In the genomic region with DNA sequence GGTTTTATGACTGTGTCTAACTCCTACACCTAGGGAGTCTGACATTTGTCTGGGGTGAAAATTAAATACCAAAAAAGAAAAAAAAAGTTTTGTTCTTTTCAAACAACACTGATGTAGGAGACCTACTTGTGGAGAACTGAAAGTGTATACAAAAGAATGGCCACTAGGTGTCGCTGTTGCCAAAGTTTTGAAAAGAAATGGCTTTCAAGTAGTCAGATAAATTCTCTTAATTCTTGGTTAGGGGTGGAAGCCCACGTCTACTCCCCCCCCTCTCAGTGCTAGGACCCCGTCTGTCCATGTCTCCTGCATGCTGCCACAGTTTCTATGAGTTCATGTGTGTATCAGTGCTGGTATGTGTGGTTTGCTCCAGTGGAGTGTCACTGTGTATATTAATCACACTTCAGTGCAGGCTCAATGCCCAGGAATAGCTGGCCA, we compare ENCODE assay signal across 8 mouse cellular contexts.
A peak's percentile ranks its signal among the peaks of the same experiment; 100 is the strongest.
DNase-seq lines count a peak whose midpoint lies in the region; ATAC-seq and TF ChIP-seq lines count a peak whose summit lies in the region.

No protein-coding gene starts in this region.

- TF ChIP-seq POLR2A in thymus, adult 2 months (IDR thresholded peaks at IDR 0.05; ENCODE audit: control insufficient read depth, extremely low read depth, insufficient read depth, low read length, poor library complexity): no peak

- peak; percentile 77 for ATAC-seq in forebrain, embryonic 13.5 days
- 0 out of 2 replicates have a peak, but pooled peaks have one; percentile 45 for ATAC-seq in intestine, embryonic 14.5 days (replicated peaks; ENCODE audit: low FRiP score, low TSS enrichment, low read depth)
- ATAC-seq in limb, embryonic 11.5 days (ENCODE audit: insufficient number of reproducible peaks, low FRiP score, low TSS enrichment, low read depth): peak; percentile 31; the same call in 1 of the 2 replicates

- no peak overlapping the region for H3K27ac ChIP-seq in thymus, adult 2 months (ENCODE audit: control insufficient read depth, insufficient read depth, low read length)
- H3K27ac ChIP-seq in forebrain, embryonic 13.5 days: no peak overlapping the region
- no peak overlapping the region for H3K27ac ChIP-seq in intestine, embryonic 14.5 days (ENCODE audit: low read depth)
- no peak overlapping the region for H3K27ac ChIP-seq in limb, embryonic 11.5 days (replicated peaks; ENCODE audit: low read depth, low read length)

- H3K9me3 ChIP-seq in forebrain, embryonic 13.5 days (replicated peaks): no peaks in the 10 kb centered on the region
- H3K9me3 ChIP-seq in intestine, embryonic 14.5 days (ENCODE audit: control insufficient read depth, low read length): no peaks in the 10 kb centered on the region
- H3K9me3 ChIP-seq in limb, embryonic 11.5 days (ENCODE audit: control insufficient read depth, low read length): no peaks in the 10 kb centered on the region

- no peaks in the 10 kb centered on the region for H3K36me3 ChIP-seq in thymus, adult 2 months (ENCODE audit: control insufficient read depth, insufficient read depth, low read length)
- no peaks in the 10 kb centered on the region for H3K36me3 ChIP-seq in forebrain, embryonic 13.5 days (ENCODE audit: poor library complexity, severe bottlenecking)
- no peaks in the 10 kb centered on the region for H3K36me3 ChIP-seq in intestine, embryonic 14.5 days (ENCODE audit: control insufficient read depth, insufficient read depth, low read length)
- no peaks in the 10 kb centered on the region for H3K36me3 ChIP-seq in limb, embryonic 11.5 days (ENCODE audit: control insufficient read depth, insufficient read depth, low read length)

- no peaks in the 10 kb centered on the region for H3K4me1 ChIP-seq in thymus, adult 2 months (replicated peaks; ENCODE audit: control insufficient read depth, insufficient read depth, low read length)
- no peaks in the 10 kb centered on the region for H3K4me1 ChIP-seq in forebrain, embryonic 13.5 days
- 0 out of 2 replicates have a peak, but pooled peaks cover 7% of the 10 kb centered on the region for H3K4me1 ChIP-seq in intestine, embryonic 14.5 days (replicated peaks; ENCODE audit: control insufficient read depth, insufficient read depth, low read length)
- H3K4me1 ChIP-seq in limb, embryonic 11.5 days (ENCODE audit: control insufficient read depth, insufficient read depth, low read length): no peaks in the 10 kb centered on the region

- H3K27me3 ChIP-seq in thymus, adult 2 months (ENCODE audit: control insufficient read depth, insufficient read depth, low read length): no peaks in the 10 kb centered on the region
- H3K27me3 ChIP-seq in forebrain, embryonic 13.5 days: no peaks in the 10 kb centered on the region
- no peaks in the 10 kb centered on the region for H3K27me3 ChIP-seq in intestine, embryonic 14.5 days (replicated peaks; ENCODE audit: control insufficient read depth, insufficient read depth, low read length)
- no peaks in the 10 kb centered on the region for H3K27me3 ChIP-seq in limb, embryonic 11.5 days (ENCODE audit: control insufficient read depth, insufficient read depth, low read length)

- DNase-seq in thymus, adult 2 months: peak; percentile 71
- no peak for DNase-seq in thymus, adult 18-20 months
- peak; percentile 58 for DNase-seq in brain, embryonic 18.5 days (ENCODE audit: low read depth, low spot score)
- peak; percentile 89 for DNase-seq in intestine, embryonic 14.5 days (ENCODE audit: low spot score)
- peak; percentile 91 for DNase-seq in limb, embryonic 11.5 days (ENCODE audit: low spot score)
- peak; percentile 75 for DNase-seq in neural tube, embryonic 10.5 days (ENCODE audit: extremely low spot score, low spot score)
- peak; percentile 68 for DNase-seq in yolk sac, embryonic 10.5 days (ENCODE audit: low spot score)

- H3K4me2 ChIP-seq in forebrain, embryonic 13.5 days: no peak overlapping the region
- 0 out of 2 replicates have a peak overlapping the region, but pooled peaks have one; percentile 2 for H3K4me2 ChIP-seq in intestine, embryonic 14.5 days (ENCODE audit: low read length)
- no peak overlapping the region for H3K4me2 ChIP-seq in limb, embryonic 11.5 days (ENCODE audit: low read depth, severe bottlenecking)

- WGBS in thymus, adult 2 months: 1% methylated on average over 3 of the region's 3 CpGs
- 1% methylated on average over 3 of the region's 3 CpGs for WGBS in forebrain, embryonic 13.5 days
- WGBS in intestine, embryonic 14.5 days: 1% methylated on average over 3 of the region's 3 CpGs
- WGBS in limb, embryonic 11.5 days: 0% methylated on average over 3 of the region's 3 CpGs

- H3K4me3 ChIP-seq in thymus, adult 2 months (ENCODE audit: control insufficient read depth, insufficient read depth, low read length): no peak overlapping the region
- H3K4me3 ChIP-seq in forebrain, embryonic 13.5 days: no peak overlapping the region
- H3K4me3 ChIP-seq in intestine, embryonic 14.5 days (ENCODE audit: low read depth, low read length): no peak overlapping the region
- H3K4me3 ChIP-seq in limb, embryonic 11.5 days (ENCODE audit: low read depth, low read length): no peak overlapping the region

- no peak overlapping the region for H3K9ac ChIP-seq in forebrain, embryonic 13.5 days
- H3K9ac ChIP-seq in intestine, embryonic 14.5 days (ENCODE audit: low read length): no peak overlapping the region
- H3K9ac ChIP-seq in limb, embryonic 11.5 days (ENCODE audit: low read length): no peak overlapping the region

- TF ChIP-seq CTCF in thymus, adult 2 months (IDR thresholded peaks at IDR 0.05; ENCODE audit: borderline replicate concordance, control insufficient read depth, extremely low read depth, insufficient read depth, low read length, poor library complexity): no peak

Comparison
In these comparisons a context has a peak if more than half of its experiments do, and no peak if none do; other contexts are left out.
1. DNase-seq: peak in thymus, adult 2 months (single experiment), brain, embryonic 18.5 days (single experiment), intestine, embryonic 14.5 days (single experiment), limb, embryonic 11.5 days (single experiment), neural tube, embryonic 10.5 days (single experiment) and yolk sac, embryonic 10.5 days (single experiment); none in thymus, adult 18-20 months (0 of 2).
2. Peak in every context shown above with its lines, with median percentiles within 50 percentile points of each other: ATAC-seq.